ENCODE assay signal across 19 mouse cellular contexts in the genomic region with DNA sequence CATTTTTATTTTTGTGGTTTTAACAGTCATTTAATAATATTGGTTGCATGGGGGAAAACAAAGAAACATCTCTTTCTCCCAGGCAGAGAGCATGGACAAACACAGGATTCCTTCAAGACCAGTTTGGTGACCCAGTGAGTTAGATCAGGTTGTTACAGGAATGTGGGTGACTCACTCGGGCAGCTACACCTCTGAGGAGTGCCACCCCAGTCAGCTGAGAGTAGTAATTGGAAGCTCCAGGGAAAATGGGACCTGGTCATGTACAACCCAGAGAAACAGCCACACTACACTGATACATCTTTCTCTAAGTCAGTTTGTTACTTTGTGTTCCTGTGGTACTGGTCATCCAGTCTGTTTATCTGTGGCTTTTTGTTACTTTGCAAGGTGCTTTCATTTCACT. TPM values are rescaled to one million over a fixed set of nuclear protein-coding genes. Genes with fewer than 3 reads are reported as not detected.
DNase-seq lines count a peak whose midpoint lies in the region; ATAC-seq and TF ChIP-seq lines count a peak whose summit lies in the region.
"Had no signal": no experiment of that assay in that cellular context is flagged by ENCODE, and none has a peak within 500 bp of the region (broad histone marks: within the 10 kb centered on the region; RNA-seq: fewer than 3 reads in every experiment).

No protein-coding gene starts in this region.

- TF ChIP-seq CTCF in heart, adult 2 months (IDR thresholded peaks at IDR 0.05) = no peak
- no peak for TF ChIP-seq CTCF in lung, adult 2 months (IDR thresholded peaks at IDR 0.05; ENCODE audit: insufficient read depth, low read length)

- intact Hi-C loops in heart, adult 2 months (cut with DNase I) = no loop called here
- intact Hi-C loops in left cerebral cortex, postnatal 10 days (cut with DNase I) = no loop called here

- H3K4me3 ChIP-seq in heart, adult 2 months = no peak overlapping the region
- no peak overlapping the region for H3K4me3 ChIP-seq in lung, adult 2 months (replicated peaks; ENCODE audit: extremely low read depth, low read depth, low read length)
- H3K4me3 ChIP-seq in stomach, embryonic 16.5 days (replicated peaks; ENCODE audit: low read length) = no peak overlapping the region
- H3K4me3 ChIP-seq: embryonic facial prominence, embryonic 12.5 days; forebrain, embryonic 15.5 days; heart, embryonic 15.5 days; hindbrain, embryonic 13.5 days had no signal

- peak; percentile 56; the same call in 1 of the 2 replicates for ATAC-seq in stomach, embryonic 16.5 days (ENCODE audit: insufficient read depth, low FRiP score)
- ATAC-seq: forebrain, embryonic 15.5 days had no signal

- peak; percentile 76 for DNase-seq in heart, adult 11 months
- DNase-seq in heart, adult 2 months = no peak
- DNase-seq in lung, postnatal 36 days = peak; percentile 27
- no peak for DNase-seq in lung, adult 2 months
- DNase-seq in 3T3-L1 (ENCODE audit: low read depth, low spot score) = peak; percentile 44
- DNase-seq in left cerebral cortex, postnatal 10 days (ENCODE audit: extremely low spot score in 1 of 2, low spot score in 2 of 2) = no peak
- no peak for DNase-seq in c-Kit-positive CD71-positive TER-119-positive erythroid progenitor cells, embryonic 14.5 days (ENCODE audit: low spot score)
- DNase-seq: adrenal gland, postnatal 10 days; cerebellum, adult 11-12 months; cerebellum, postnatal 25 days; gastrocnemius, postnatal 14 days; heart, adult 18-20 months; heart, postnatal 14 days had no signal

- H3K27ac ChIP-seq in heart, adult 2 months = no peak overlapping the region
- H3K27ac ChIP-seq in stomach, embryonic 16.5 days (ENCODE audit: low read length) = no peak overlapping the region; the same call in 1 of the 2 replicates
- H3K27ac ChIP-seq: embryonic facial prominence, embryonic 12.5 days; forebrain, embryonic 15.5 days; heart, embryonic 15.5 days; hindbrain, embryonic 13.5 days had no signal

- no peaks in the 10 kb centered on the region; the same call in 1 of the 2 replicates for H3K4me1 ChIP-seq in heart, adult 2 months (ENCODE audit: control insufficient read depth, insufficient read depth, low read length)
- peaks cover 2% of the 10 kb centered on the region for H3K4me1 ChIP-seq in lung, adult 2 months (ENCODE audit: control insufficient read depth, insufficient read depth, low read length)
- H3K4me1 ChIP-seq in stomach, embryonic 16.5 days (ENCODE audit: control insufficient read depth, insufficient read depth, low read length) = peaks cover 12% of the 10 kb centered on the region
- H3K4me1 ChIP-seq: embryonic facial prominence, embryonic 12.5 days had no signal

- no peaks in the 10 kb centered on the region; the same call in 1 of the 2 replicates for H3K9me3 ChIP-seq in stomach, embryonic 16.5 days (replicated peaks; ENCODE audit: control insufficient read depth, low read length)
- H3K9me3 ChIP-seq: embryonic facial prominence, embryonic 12.5 days; forebrain, embryonic 15.5 days; heart, embryonic 15.5 days; hindbrain, embryonic 13.5 days had no signal

- no peak for TF ChIP-seq POLR2A in heart, adult 2 months (IDR thresholded peaks at IDR 0.05; ENCODE audit: insufficient read depth, low read depth, low read length)
- no peak for TF ChIP-seq POLR2A in lung, adult 2 months (IDR thresholded peaks at IDR 0.05; ENCODE audit: borderline replicate concordance, extremely low read depth, low read depth, low read length)

- H3K27me3 ChIP-seq in heart, adult 2 months (ENCODE audit: control insufficient read depth, insufficient read depth, low read length) = no peaks in the 10 kb centered on the region
- no peaks in the 10 kb centered on the region for H3K27me3 ChIP-seq in stomach, embryonic 16.5 days (ENCODE audit: control insufficient read depth, insufficient read depth, low read length)
- H3K27me3 ChIP-seq: embryonic facial prominence, embryonic 12.5 days; forebrain, embryonic 15.5 days; heart, embryonic 15.5 days; hindbrain, embryonic 13.5 days had no signal

- H3K79me2 ChIP-seq in heart, adult 2 months (replicated peaks; ENCODE audit: control insufficient read depth, insufficient read depth, low read length) = no peaks in the 10 kb centered on the region

- H3K4me2 ChIP-seq in stomach, embryonic 16.5 days (ENCODE audit: low read depth, low read length) = no peak overlapping the region
- H3K4me2 ChIP-seq: embryonic facial prominence, embryonic 12.5 days; forebrain, embryonic 15.5 days; heart, embryonic 11.5 days; heart, embryonic 15.5 days; hindbrain, embryonic 13.5 days had no signal

- no peak overlapping the region for H3K9ac ChIP-seq in heart, adult 2 months (ENCODE audit: low read depth, low read length)
- H3K9ac ChIP-seq in stomach, embryonic 16.5 days (ENCODE audit: low read length) = no peak overlapping the region
- H3K9ac ChIP-seq: embryonic facial prominence, embryonic 12.5 days; forebrain, embryonic 15.5 days; heart, embryonic 15.5 days; hindbrain, embryonic 13.5 days had no signal

- TF ChIP-seq EP300 in heart, adult 2 months (IDR thresholded peaks at IDR 0.05; ENCODE audit: insufficient read depth, low read depth, low read length) = no peak

- 48% methylated on average over 1 of the region's 1 CpGs for WGBS in heart, adult 2 months
- WGBS in lung, adult 2 months = 55% methylated on average over 1 of the region's 1 CpGs
- WGBS in stomach, embryonic 16.5 days = 46% methylated on average over 1 of the region's 1 CpGs

- H3K36me3 ChIP-seq in heart, adult 2 months (ENCODE audit: control insufficient read depth, insufficient read depth, low read length) = no peaks in the 10 kb centered on the region; the same call in 1 of the 2 replicates
- H3K36me3 ChIP-seq in stomach, embryonic 16.5 days (ENCODE audit: control insufficient read depth, insufficient read depth, low read length) = no peaks in the 10 kb centered on the region
- H3K36me3 ChIP-seq: embryonic facial prominence, embryonic 12.5 days; forebrain, embryonic 15.5 days; heart, embryonic 15.5 days; hindbrain, embryonic 13.5 days had no signal

RNA-seq across cellular contexts. Expression of gene Cdk19, which starts 40.3 kb away (rescaled TPM):
- 10 to 100 TPM; 11.5 to 15.2 TPM for total RNA-seq in heart, adult 2 months (2021)
- 5.2 and 8.6 TPM in 2 replicates for polyA plus RNA-seq in heart, adult 2 months (2012; rRNA removed)
- polyA plus RNA-seq in lung, adult 2 months (2012; rRNA removed) = 10.9 and 21.5 TPM in 2 replicates
- 7.8 and 8.4 TPM in 2 replicates for polyA plus RNA-seq in stomach, embryonic 16.5 days (2015; fragmentation: Nextera tagmentation; extraction: Ambion mirVana)
- total RNA-seq in left cerebral cortex, postnatal 10 days (2021) = 10 to 100 TPM; 44.0 to 46.7 TPM

Comparison
In these comparisons a context has a peak if more than half of its experiments do, and no peak if none do; other contexts are left out.
1. DNase-seq: peak in heart, adult 11 months (single experiment), lung, postnatal 36 days (single experiment) and 3T3-L1 (single experiment); none in heart, adult 2 months (0 of 2), lung, adult 2 months (single experiment), left cerebral cortex, postnatal 10 days (0 of 2) and c-Kit-positive CD71-positive TER-119-positive erythroid progenitor cells, embryonic 14.5 days (single experiment).